Mouse (Mus musculus) gastrocnemius, adult 2 months (tissue): ENCODE measurements around the gene Gck. TPM values are rescaled to one million over a fixed set of nuclear protein-coding genes. Genes with fewer than 3 reads are reported as not detected.
"Not testable (repeated sequence)": the region's sequence is repeated elsewhere in the genome, so short reads cannot be mapped to it uniquely, and the experiment has no call there.

Experiments used
- DNase-seq: peaks from one replicate; pipeline ENCODE4 v3.0.0; 2022
- H3K27ac ChIP-seq: fragments of 200-600 bp; 2 replicates; pipeline ENCODE4 v1.8.1; 2022; ENCODE audit warnings: mild to moderate bottlenecking
- H3K4me3 ChIP-seq: fragments of 200-600 bp; 2 replicates; pipeline ENCODE4 v1.8.1; 2022; ENCODE audit warnings: mild to moderate bottlenecking, moderate library complexity
- CTCF ChIP-seq: fragments of 200-600 bp; IDR thresholded peaks from 2 replicates; pipeline ENCODE4 v1.8.1; 2022; ENCODE audit warnings: antibody characterized with exemption, mild to moderate bottlenecking, moderate library complexity
- intact Hi-C: fragments of 180-260 bp; cut with DNase I; formaldehyde crosslinking; loops from one replicate; pipeline ENCODE4 v1.15.1; 2025
- total RNA-seq, 2 experiments: library from RNA; stranded (reverse); gene quantifications; 2 replicates each; pipeline ENCODE4 v1.2.3; 2021

Gck gene
- total RNA-seq, 2 experiments from 2014 or later: 1.8 to 7.8 TPM

DNA sequence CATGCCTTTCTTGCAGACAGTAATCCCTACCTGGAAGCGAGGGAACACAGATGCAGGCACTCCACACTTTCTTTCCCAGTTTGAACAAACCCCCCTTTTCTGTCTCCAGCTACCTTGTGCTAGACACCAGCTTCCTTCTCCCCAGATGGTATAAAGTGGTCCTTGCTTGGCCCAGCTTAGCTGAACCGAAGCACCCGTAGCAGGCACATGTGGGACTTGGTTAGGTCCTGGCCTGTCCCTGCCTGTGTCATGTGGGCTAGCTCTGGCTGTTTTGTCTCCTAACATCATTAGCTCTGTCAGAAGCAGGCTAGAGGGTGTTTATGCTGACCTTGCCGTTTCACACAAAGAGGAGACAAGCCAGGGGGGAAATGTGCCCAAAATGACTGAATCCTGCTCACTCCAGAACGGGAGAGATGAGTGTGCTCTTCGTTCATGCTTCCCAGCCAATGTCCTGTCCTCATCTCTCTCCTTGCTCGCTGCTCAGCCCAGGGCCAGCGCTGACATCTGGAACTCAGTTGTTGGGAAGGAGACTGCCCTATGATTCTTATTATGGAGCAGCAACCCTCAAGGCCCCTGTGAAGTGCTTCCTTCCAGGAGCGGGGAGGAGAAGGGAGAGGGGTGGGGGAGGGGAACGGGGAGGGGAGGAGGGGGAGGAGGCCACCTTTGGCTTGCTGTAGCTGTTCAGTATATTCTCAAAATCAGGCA lies 1.2 kb downstream of the Gck start:
- intact Hi-C loops: no loop called here
- Histone ChIP-seq H3K27ac (no peak overlapping the region), H3K4me3 (no peak overlapping the region)
- no peak for TF ChIP-seq CTCF
- no peak for DNase-seq

DNA sequence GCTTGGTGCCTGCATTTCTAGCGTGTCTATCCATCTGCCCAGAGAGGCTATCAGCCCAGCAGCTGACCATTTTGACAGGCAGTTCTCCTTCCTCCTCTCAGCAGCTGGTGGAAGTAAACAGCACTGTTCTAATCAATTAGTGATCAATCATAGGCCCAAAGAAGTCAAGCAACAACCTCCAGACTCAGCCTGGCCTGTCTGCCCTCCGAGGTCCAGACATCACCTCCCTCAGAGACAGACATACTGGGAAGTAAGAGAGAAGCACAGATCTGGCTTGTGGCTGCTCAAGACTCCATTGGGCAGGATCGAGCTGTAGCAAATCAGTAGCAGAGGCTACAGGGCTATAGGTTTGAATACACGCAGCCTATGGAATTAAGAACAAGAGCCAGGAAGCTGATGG lies 2.1 kb downstream of the Gck start:
- intact Hi-C loops: no loop called here
- H3K27ac ChIP-seq: no peak overlapping the region
- no peak for TF ChIP-seq CTCF
- DNase-seq: no peak
- no peak overlapping the region for H3K4me3 ChIP-seq

DNA sequence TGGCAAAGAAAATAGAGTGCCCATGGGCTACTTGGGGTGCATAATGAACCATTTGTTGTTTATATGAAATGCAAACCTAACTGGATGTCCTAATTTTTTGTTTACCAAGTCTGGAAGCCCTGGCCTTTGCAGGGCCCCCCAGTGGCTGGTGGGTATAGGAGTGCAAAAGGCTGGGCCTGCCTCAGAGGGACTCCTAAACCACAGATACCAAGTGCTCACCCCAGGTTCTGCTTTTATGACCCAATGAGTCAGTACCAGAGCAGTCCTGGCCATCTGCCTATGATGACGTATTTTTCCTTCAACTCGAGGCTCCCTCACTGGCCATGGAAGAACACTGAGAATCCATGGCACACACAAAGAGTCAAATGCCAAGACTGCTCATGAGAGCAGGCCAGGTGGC lies 4.8 kb downstream of the Gck start:
- DNase-seq: no peak
- intact Hi-C loops: no loop called here
- H3K27ac ChIP-seq: no peak overlapping the region
- TF ChIP-seq CTCF: no peak
- no peak overlapping the region for H3K4me3 ChIP-seq

DNA sequence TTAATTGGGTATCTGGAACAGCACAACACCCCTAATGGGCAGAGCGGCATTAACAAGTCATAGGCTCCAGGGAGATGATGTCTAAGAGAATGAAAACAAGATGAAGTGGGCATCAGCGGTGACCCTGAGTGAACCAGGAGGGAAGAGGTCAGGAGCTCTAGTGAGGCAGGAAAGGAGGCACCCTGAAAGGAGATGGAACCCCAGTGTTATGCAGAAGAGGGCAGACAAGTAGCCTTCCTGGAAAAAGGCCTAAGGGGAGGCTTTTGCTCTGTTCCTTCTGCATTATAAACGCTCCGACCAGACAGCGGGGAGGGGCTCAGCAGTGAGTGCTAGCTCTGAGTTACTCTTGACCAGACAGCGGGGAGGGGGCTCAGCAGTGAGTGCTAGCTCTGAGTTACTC lies 6.9 kb downstream of the Gck start:
- no peak for TF ChIP-seq CTCF
- no peak for DNase-seq
- intact Hi-C loops: no loop called here
- no peak overlapping the region for H3K27ac ChIP-seq
- no peak overlapping the region for H3K4me3 ChIP-seq

- H3K4me3 ChIP-seq, intact Hi-C loops, H3K27ac ChIP-seq, DNase-seq: not testable (repeated sequence)
These were observed 15.3 kb downstream of the Gck start for GRCm38 (mm10) chr11:5934531-5934930.

- TF ChIP-seq CTCF: peak; percentile 18; the same call in 1 of the 2 replicates
- H3K27ac ChIP-seq, H3K4me3 ChIP-seq, intact Hi-C loops, DNase-seq: not testable (repeated sequence)
These were observed 17.9 kb downstream of the Gck start for GRCm38 (mm10) chr11:5931947-5932346.

- TF ChIP-seq CTCF: no peak
- no peak for DNase-seq
- Histone ChIP-seq H3K4me3 (no peak overlapping the region), H3K27ac (no peak overlapping the region)
- intact Hi-C loops: no loop called here
These were observed 19.3 kb downstream of the Gck start for GRCm38 (mm10) chr11:5930578-5930977.

DNA sequence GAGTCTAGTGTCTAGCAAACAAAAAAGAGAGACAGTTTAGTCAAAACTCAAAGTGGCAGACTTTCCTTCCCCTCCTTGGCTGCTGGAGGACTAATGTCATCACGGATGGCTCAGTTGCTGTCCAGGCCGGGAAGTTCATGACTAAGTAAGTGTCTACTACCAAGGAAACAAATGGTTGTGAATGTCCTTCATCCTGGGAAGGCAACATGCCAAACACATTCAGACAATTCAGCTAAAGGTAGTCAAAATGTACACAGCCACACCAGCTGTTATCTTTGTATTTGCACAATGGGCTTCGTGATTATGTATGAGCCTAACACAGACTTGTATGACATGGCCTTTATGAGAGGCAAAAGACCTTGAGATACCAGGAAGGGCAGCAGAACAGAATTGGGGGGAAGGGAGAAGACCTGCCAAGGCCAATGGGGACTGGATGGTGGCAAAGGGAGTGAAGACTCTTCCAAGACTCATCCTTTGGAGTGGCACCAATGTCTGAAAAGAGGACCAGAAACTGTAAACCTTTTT lies 23.1 kb downstream of the Gck start:
- Histone ChIP-seq H3K4me3 (no peak overlapping the region), H3K27ac (no peak overlapping the region)
- intact Hi-C loops: no loop called here
- DNase-seq: no peak
- TF ChIP-seq CTCF: no peak

GRCm38 (mm10) chr11:5924699-5925098 lies 25.2 kb downstream of the Gck start:
- intact Hi-C loops: no loop called here
- no peak for DNase-seq
- H3K4me3 ChIP-seq: no peak overlapping the region
- H3K27ac ChIP-seq: no peak overlapping the region
- no peak for TF ChIP-seq CTCF

DNA sequence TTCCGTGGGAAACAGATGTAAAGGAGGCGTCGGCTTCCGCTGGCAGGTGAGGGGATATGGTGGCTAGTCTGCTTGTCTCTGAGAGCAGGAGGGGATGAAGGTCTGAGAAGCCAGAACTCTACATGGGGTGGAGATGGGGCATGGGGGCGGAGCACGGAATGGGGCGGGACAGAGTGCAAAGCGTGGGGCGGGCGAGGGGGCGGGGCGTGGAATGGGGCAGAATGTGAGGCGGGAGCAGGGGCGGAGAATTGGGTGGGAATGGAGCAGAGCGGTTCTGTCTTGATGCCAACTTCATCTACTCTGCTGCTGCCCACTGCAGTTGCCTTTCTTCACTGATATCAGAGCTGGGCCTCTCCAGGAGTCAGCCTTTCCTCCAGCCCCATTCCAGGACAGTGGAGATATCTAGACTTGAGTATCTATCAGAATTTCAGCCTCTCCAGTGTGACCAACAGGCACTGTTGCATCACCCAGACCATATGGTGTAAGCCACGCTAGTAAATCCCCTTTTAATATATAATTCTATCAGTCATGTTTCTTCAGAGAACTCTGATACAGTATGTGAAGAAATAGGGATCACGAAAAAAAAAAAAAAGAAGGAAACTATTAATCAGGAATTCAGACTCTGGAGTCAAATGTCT lies 29.4 kb downstream of the Gck start:
- no peak for DNase-seq
- intact Hi-C loops: no loop called here
- H3K4me3 ChIP-seq: no peak overlapping the region
- TF ChIP-seq CTCF: no peak
- no peak overlapping the region for H3K27ac ChIP-seq

- intact Hi-C loops: no loop called here
- TF ChIP-seq CTCF: no peak
- Histone ChIP-seq H3K4me3 (no peak overlapping the region), H3K27ac (no peak overlapping the region)
- DNase-seq: no peak
These were observed 30.3 kb downstream of the Gck start for GRCm38 (mm10) chr11:5919606-5920005.

DNA sequence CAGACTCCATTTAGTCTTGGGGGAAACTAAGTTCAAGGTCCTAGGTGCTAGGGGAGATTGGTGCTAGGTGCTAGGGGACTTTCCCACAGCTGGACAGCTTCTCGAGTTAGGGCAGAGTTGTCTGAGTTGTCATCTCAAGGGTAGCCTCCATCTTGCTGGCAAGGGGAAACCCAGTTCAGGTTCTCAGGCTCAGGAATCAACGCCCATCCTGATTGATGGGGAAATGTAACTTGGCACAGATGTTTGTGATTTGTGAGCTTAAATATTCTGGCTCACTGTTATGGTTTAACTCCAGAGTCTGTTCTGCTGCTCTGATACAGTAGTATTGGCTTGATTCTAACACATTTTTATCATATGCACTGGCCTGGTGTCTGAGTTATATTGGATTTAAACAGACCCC lies 31.8 kb downstream of the Gck start:
- Histone ChIP-seq H3K27ac (no peak overlapping the region), H3K4me3 (no peak overlapping the region)
- intact Hi-C loops: no loop called here
- TF ChIP-seq CTCF: no peak
- DNase-seq: no peak

GRCm38 (mm10) chr11:5916178-5916548 lies 33.7 kb downstream of the Gck start:
- no peak for DNase-seq
- Histone ChIP-seq H3K27ac (peak overlapping the region; percentile 82), H3K4me3 (peak overlapping the region; percentile 53)
- intact Hi-C loops: no loop called here
- TF ChIP-seq CTCF: no peak
